Mouse (Mus musculus) heart, postnatal 0 days (tissue): ENCODE data around the gene Ppfia2. TPM values are rescaled to one million over a fixed set of nuclear protein-coding genes. Genes with fewer than 3 reads are reported as not detected.

Experiments
- ATAC-seq: fragments of 200-750 bp; cut with Nextera tagmentation; 2 replicates; pipeline ENCODE4 v1.8.0; 2017; ENCODE audit warnings: low read depth, moderate number of reproducible peaks, moderate library complexity; ENCODE audit not compliant: insufficient read depth
- DNase-seq: peaks from one replicate; pipeline ENCODE4 v3.0.0-alpha.2; 2016; ENCODE audit warnings: low spot score
- H3K27ac ChIP-seq: fragments of 300-500 bp; sonication (generic); 2 replicates; pipeline ENCODE4 v1.5.1; 2014; ENCODE audit warnings: low read depth, mild to moderate bottlenecking
- H3K27me3 ChIP-seq: fragments of 300-500 bp; sonication (generic); 2 replicates; pipeline ENCODE4 v1.6.1; 2014; ENCODE audit warnings: low read length, mixed read lengths; ENCODE audit not compliant: control insufficient read depth, insufficient read depth
- H3K36me3 ChIP-seq: fragments of 300-500 bp; sonication (generic); replicated peaks from 2 replicates; pipeline ENCODE4 v1.6.1; 2014; ENCODE audit warnings: low read length, mixed read lengths; ENCODE audit not compliant: control insufficient read depth, insufficient read depth
- H3K4me1 ChIP-seq: fragments of 300-500 bp; sonication (generic); 2 replicates; pipeline ENCODE4 v1.6.1; 2014; ENCODE audit warnings: antibody characterized with exemption; ENCODE audit not compliant: control insufficient read depth, insufficient read depth
- H3K4me2 ChIP-seq: fragments of 300-500 bp; sonication (generic); 2 replicates; pipeline ENCODE4 v1.6.1; 2014; ENCODE audit warnings: low read depth, mild to moderate bottlenecking, low read length, moderate library complexity
- H3K4me3 ChIP-seq: fragments of 300-500 bp; sonication (generic); 2 replicates; pipeline ENCODE4 v1.5.1; 2014; ENCODE audit warnings: low read depth, low read length
- H3K9ac ChIP-seq: fragments of 300-500 bp; sonication (generic); replicated peaks from 2 replicates; pipeline ENCODE4 v1.6.1; 2014; ENCODE audit warnings: low read depth, low read length, mixed read lengths
- H3K9me3 ChIP-seq: fragments of 300-500 bp; sonication (generic); replicated peaks from 2 replicates; pipeline ENCODE4 v1.6.1; 2016; ENCODE audit warnings: low read length; ENCODE audit not compliant: control insufficient read depth
- CTCF ChIP-seq: IDR thresholded peaks from 2 replicates; pipeline ENCODE4 v1.5.1; 2016; ENCODE audit warnings: antibody characterized with exemption, control low read depth, low read depth
- EP300 ChIP-seq: IDR thresholded peaks from 2 replicates; pipeline ENCODE4 v1.6.1; 2016; ENCODE audit warnings: antibody characterized with exemption, low read depth
- WGBS: fragments of 180-500 bp; shearing (Covaris S2); extraction: QIAGEN DNeasy Blood & Tissue Kit; methylation state at CpG from one replicate; pipeline ENCODE4 v1.1.7; 2014; 5-methylcytosine and 5-hydroxymethylcytosine counted together
- polyA plus RNA-seq: library from polyadenylated mRNA; unstranded; fragments of >200 nt; fragmentation: Nextera tagmentation; extraction: Ambion mirVana; gene quantifications from 2 replicates; pipeline ENCODE4 v1.2.1, GENCODE M21; 2015
- total RNA-seq: library from RNA; depleted of rRNA; stranded (reverse); fragments of >200 nt; gene quantifications from 2 replicates; pipeline ENCODE4 v1.2.3, GENCODE M21; 2014; ENCODE audit warnings: low replicate concordance

Gene Ppfia2
- total and polyA plus RNA-seq, 2 experiments from 2014 or later, result 0.20 to 2.2 TPM

DNA sequence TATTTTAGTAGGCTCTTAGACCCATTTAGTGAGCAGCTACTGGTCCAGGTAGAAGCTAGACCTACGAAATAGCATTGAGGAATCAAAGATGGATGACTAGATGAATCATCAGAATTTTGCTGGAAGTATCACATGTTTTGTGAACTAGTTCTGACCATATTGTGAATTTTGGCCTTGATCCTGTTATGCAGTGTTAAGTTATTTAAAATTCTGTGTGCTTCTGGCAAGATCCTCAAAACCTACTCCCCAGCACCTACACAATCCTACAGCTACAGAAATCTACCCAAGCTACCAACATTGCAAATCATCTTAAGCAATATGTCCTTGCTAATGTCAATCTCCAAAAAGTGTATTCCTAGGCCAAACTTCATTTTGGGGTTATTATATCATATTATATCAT is 368.3 kb downstream of the Ppfia2 start:
- no peak for ATAC-seq
- H3K27ac ChIP-seq, result no peak overlapping the region
- no peaks in the 10 kb centered on the region for H3K4me1 ChIP-seq
- no peaks in the 10 kb centered on the region for H3K36me3 ChIP-seq
- H3K4me3 ChIP-seq, result no peak overlapping the region
- no peaks in the 10 kb centered on the region for H3K27me3 ChIP-seq
- WGBS, result 65% methylated on average over 1 of the region's 1 CpGs
- H3K4me2 ChIP-seq, result no peak overlapping the region
- no peak for TF ChIP-seq CTCF
- no peak for TF ChIP-seq EP300
- H3K9me3 ChIP-seq, result no peaks in the 10 kb centered on the region
- no peak for DNase-seq
- no peak overlapping the region for H3K9ac ChIP-seq

DNA sequence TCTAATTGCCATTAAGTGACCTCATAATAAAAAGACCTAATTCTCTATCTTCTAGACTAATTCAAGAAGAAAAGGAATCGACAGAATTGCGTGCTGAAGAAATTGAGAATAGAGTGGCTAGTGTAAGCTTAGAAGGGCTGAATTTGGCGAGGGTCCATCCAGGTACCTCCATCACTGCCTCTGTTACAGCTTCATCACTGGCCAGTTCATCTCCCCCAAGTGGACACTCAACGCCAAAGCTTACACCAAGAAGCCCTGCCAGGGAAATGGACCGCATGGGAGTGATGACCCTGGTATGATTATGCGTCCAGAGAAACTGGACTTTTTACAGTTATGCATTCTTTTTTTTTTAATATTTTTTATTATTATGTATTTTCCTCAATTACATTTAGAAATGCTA is 388.0 kb downstream of the Ppfia2 start:
- no peak for ATAC-seq
- Histone ChIP-seq H3K4me3 (no peak overlapping the region), H3K27me3 (no peaks in the 10 kb centered on the region), H3K27ac (no peak overlapping the region), H3K36me3 (no peaks in the 10 kb centered on the region), H3K9ac (no peak overlapping the region), H3K4me2 (no peak overlapping the region), H3K9me3 (no peaks in the 10 kb centered on the region), H3K4me1 (no peaks in the 10 kb centered on the region)
- WGBS, result 77% methylated on average over 6 of the region's 6 CpGs
- TF ChIP-seq CTCF, result no peak
- no peak for TF ChIP-seq EP300
- DNase-seq, result no peak

DNA sequence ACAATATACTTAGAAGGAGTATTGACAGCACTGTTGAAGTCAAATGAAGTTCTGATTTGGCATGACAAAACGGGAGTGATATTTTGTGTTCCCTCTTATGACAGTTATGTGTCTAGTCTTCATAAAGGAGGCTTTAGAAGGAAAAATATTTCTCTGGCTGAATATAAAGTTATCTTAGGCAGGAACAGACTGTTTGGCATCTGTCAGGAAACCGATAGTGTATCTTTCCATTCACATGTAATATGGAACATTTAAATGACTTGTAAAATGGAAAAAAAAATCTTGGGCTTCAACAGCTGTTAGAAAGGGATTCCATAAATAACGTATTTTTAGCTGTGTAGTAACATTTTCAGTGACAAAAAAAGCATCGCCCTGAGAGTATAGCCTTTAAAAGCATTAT is 400.1 kb downstream of the Ppfia2 start:
- Histone ChIP-seq H3K27me3 (no peaks in the 10 kb centered on the region), H3K9me3 (no peaks in the 10 kb centered on the region), H3K36me3 (no peaks in the 10 kb centered on the region), H3K4me2 (no peak overlapping the region), H3K27ac (no peak overlapping the region), H3K4me3 (no peak overlapping the region), H3K9ac (no peak overlapping the region), H3K4me1 (no peaks in the 10 kb centered on the region)
- DNase-seq (no peak), ATAC-seq (no peak)
- TF ChIP-seq CTCF (no peak), EP300 (no peak)
- WGBS, result 64% methylated on average over 4 of the region's 4 CpGs

DNA sequence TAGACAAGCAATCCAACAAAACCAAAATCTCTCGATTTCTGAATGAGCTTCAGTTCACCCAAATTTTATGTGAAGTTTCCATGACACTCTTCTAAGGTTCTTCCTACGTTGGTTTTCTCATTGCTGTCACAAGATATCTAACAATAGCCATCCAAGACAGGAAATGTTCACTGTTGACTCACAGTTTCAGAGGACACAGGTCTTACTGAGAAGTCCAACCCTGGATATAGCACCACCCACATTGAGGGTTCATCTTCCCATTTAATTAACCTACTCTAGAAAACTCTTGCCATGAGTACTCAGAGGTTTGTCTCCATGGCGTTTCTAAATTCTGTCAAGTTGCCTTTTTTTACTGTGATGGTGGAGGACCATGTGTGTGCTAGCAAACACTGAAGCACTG is 401.7 kb downstream of the Ppfia2 start:
- Histone ChIP-seq H3K27me3 (no peaks in the 10 kb centered on the region), H3K4me2 (no peak overlapping the region), H3K36me3 (no peaks in the 10 kb centered on the region), H3K9me3 (no peaks in the 10 kb centered on the region), H3K27ac (no peak overlapping the region), H3K4me1 (no peaks in the 10 kb centered on the region), H3K9ac (no peak overlapping the region), H3K4me3 (no peak overlapping the region)
- WGBS, result 56% methylated on average over 3 of the region's 3 CpGs
- TF ChIP-seq EP300, result no peak
- TF ChIP-seq CTCF, result no peak
- DNase-seq, result no peak
- ATAC-seq, result no peak

DNA sequence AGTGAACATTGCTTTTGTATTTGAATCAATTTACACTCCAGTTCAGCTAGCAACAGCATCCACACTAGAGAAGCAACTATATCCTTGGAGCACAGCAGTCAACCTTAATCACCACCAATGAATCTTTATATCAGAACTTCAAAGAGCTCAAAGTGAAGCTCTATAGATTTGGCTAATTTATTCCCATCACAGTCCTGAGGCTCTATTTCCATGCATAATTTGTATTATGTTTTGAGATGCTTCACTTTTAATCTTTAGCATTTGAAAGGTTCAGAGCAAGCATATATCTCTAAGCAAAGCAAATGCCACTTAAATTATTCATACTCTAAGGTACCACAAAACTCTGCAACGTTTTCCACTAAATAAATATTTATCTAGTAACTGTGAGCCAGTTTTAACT is 402.6 kb downstream of the Ppfia2 start:
- TF ChIP-seq EP300 (no peak), CTCF (no peak)
- H3K27me3 ChIP-seq, result no peaks in the 10 kb centered on the region
- ATAC-seq (no peak), DNase-seq (no peak)
- H3K4me2 ChIP-seq, result no peak overlapping the region
- WGBS, result 33% methylated on average over 1 of the region's 1 CpGs
- no peaks in the 10 kb centered on the region for H3K4me1 ChIP-seq
- H3K9ac ChIP-seq, result no peak overlapping the region
- no peaks in the 10 kb centered on the region for H3K9me3 ChIP-seq
- no peak overlapping the region for H3K27ac ChIP-seq
- H3K36me3 ChIP-seq, result no peaks in the 10 kb centered on the region
- H3K4me3 ChIP-seq, result no peak overlapping the region

DNA sequence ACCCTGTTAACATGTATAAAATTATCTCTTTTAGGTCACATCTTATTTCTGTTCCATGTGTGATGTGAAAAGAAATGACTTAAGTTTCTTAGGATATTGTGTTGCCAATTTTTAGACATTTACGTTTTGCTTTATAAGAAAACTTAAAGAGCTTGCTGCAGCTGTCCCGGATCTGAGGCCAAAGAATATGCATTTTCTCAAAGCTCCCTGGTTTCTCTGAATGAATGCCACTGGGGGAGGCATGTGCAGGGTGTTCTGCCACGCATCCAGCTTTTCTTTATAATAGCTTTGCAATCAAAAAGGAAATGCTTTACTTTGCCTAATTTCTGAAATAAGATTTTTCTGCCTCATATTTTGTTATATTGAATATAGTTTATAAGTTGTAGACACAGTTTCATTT is 411.2 kb downstream of the Ppfia2 start:
- no peak overlapping the region for H3K27ac ChIP-seq
- H3K4me1 ChIP-seq, result no peaks in the 10 kb centered on the region
- no peak overlapping the region for H3K4me2 ChIP-seq
- no peak for TF ChIP-seq CTCF
- no peak for TF ChIP-seq EP300
- H3K36me3 ChIP-seq, result no peaks in the 10 kb centered on the region
- no peak overlapping the region for H3K9ac ChIP-seq
- ATAC-seq, result no peak
- H3K27me3 ChIP-seq, result no peaks in the 10 kb centered on the region
- no peak for DNase-seq
- H3K9me3 ChIP-seq, result no peaks in the 10 kb centered on the region
- H3K4me3 ChIP-seq, result no peak overlapping the region
- WGBS, result 57% methylated on average over 3 of the region's 3 CpGs
